Mouse (Mus musculus) hindbrain, embryonic 10.5 days (tissue): ENCODE data around the gene C8g. TPM values are rescaled to one million over a fixed set of nuclear protein-coding genes. Genes with fewer than 3 reads are reported as not detected.

ENCODE experiments used
- DNase-seq: peaks from one replicate; pipeline ENCODE4 v3.0.0-alpha.2; 2017; ENCODE audit warnings: low spot score
- H3K27ac ChIP-seq: fragments of 300-500 bp; sonication (generic); 2 replicates; pipeline ENCODE4 v1.5.1; 2016; ENCODE audit warnings: mild to moderate bottlenecking, moderate library complexity
- H3K27me3 ChIP-seq: fragments of 300-500 bp; sonication (generic); 2 replicates; pipeline ENCODE4 v1.6.1; 2016; ENCODE audit warnings: mild to moderate bottlenecking; ENCODE audit not compliant: poor library complexity, insufficient read depth, severe bottlenecking
- H3K36me3 ChIP-seq: fragments of 300-500 bp; sonication (generic); 2 replicates; pipeline ENCODE4 v1.6.1; 2016; ENCODE audit warnings: mild to moderate bottlenecking, moderate library complexity
- H3K4me1 ChIP-seq: fragments of 300-500 bp; sonication (generic); replicated peaks from 2 replicates; pipeline ENCODE4 v1.6.1; 2016; ENCODE audit warnings: mild to moderate bottlenecking
- H3K4me3 ChIP-seq: fragments of 300-500 bp; sonication (generic); 2 replicates; pipeline ENCODE4 v1.5.1; 2016; ENCODE audit warnings: mild to moderate bottlenecking, moderate library complexity
- H3K9me3 ChIP-seq: fragments of 300-500 bp; sonication (generic); 2 replicates; pipeline ENCODE4 v1.6.1; 2016; ENCODE audit warnings: mild to moderate bottlenecking, moderate library complexity
- WGBS: fragments of 180-500 bp; shearing (Covaris S2); methylation state at CpG from one replicate; pipeline ENCODE4 v1.1.7; 2016; 5-methylcytosine and 5-hydroxymethylcytosine counted together
- polyA plus RNA-seq: library from polyadenylated mRNA; unstranded; fragments of >200 nt; fragmentation: Nextera tagmentation; extraction: Ambion mirVana; gene quantifications from 2 replicates; pipeline ENCODE4 v1.2.1, GENCODE M21; 2016

C8g gene
- polyA plus RNA-seq, 1 experiment from 2014 or later = 6.0 TPM

DNA sequence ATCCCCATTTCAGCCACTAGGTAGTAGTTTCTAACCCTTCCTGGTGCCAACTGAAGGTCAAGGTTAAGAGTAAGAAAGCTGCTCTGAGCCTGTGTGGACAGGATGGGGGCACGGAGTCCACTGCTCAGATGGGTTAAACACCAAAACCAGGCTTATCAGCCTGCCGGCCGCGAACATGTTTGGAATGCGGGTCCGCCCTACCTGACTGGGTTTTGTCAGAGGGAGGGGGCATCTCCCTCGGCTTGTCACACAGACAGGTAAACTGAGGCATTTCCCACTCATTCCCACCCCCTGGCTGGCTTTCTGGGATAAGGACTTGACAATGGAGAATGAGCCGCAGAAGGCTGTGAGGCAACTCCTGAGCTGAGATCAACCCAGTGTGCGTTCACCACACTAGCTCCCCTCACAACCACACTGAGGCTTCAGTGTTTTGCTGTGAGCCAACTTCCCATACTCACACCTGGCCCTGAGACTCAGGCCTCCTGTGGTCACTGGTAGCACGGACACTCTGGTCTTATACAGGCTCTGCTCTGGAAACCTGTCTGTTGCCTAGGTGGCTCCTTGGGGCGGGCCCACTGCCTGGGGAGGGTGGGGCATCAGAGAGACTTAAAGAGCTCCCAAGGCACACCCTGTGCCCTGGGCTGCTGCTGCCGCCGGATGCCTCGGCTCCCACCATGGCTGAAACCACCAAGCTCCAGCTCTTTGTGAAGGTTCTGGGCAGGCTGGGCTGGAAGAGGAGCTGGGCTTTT is 45.1 kb downstream of the C8g start, which contains the start of gene Clic3:
TSS of gene Clic3 (plus strand) at position 634 of the 749 bp plus-strand sequence.
- Histone ChIP-seq H3K9me3 (no peaks in the 10 kb centered on the region), H3K36me3 (peaks cover 9% of the 10 kb centered on the region), H3K27ac (no peak within 1 kb of the TSS), H3K27me3 (no peaks in the 10 kb centered on the region), H3K4me3 (no peak within 1 kb of the TSS), H3K4me1 (peaks cover 22% of the 10 kb centered on the region)
- 62% methylated on average over 14 of the region's 14 CpGs for WGBS
- DNase-seq = no peak

DNA sequence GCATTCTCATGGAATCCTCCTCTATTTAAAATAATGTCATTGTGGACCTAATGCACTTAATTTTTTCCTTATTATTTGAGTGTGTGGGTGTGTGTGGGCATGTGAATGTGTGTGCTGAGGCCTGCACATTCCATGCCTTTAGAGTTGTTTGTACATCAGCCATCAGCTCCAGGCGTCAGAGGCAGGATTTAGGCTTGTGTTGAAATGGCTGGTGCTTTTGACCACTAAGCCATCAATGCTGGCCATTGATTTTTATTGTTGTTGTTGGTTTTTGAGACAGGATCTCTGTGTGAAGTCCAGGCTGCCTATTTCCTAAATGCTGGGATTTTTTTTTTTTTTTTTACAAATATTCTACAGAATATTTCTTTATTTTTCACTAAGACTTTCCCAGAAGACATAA is 48.6 kb downstream of the C8g start:
- WGBS = 47% methylated on average over 1 of the region's 1 CpGs
- H3K9me3 ChIP-seq = no peaks in the 10 kb centered on the region
- H3K4me1 ChIP-seq = no peaks in the 10 kb centered on the region
- H3K27me3 ChIP-seq = no peaks in the 10 kb centered on the region
- H3K4me3 ChIP-seq = no peak overlapping the region
- no peak for DNase-seq
- H3K27ac ChIP-seq = no peak overlapping the region
- peaks cover 4% of the 10 kb centered on the region; the same call in 1 of the 2 replicates for H3K36me3 ChIP-seq

DNA sequence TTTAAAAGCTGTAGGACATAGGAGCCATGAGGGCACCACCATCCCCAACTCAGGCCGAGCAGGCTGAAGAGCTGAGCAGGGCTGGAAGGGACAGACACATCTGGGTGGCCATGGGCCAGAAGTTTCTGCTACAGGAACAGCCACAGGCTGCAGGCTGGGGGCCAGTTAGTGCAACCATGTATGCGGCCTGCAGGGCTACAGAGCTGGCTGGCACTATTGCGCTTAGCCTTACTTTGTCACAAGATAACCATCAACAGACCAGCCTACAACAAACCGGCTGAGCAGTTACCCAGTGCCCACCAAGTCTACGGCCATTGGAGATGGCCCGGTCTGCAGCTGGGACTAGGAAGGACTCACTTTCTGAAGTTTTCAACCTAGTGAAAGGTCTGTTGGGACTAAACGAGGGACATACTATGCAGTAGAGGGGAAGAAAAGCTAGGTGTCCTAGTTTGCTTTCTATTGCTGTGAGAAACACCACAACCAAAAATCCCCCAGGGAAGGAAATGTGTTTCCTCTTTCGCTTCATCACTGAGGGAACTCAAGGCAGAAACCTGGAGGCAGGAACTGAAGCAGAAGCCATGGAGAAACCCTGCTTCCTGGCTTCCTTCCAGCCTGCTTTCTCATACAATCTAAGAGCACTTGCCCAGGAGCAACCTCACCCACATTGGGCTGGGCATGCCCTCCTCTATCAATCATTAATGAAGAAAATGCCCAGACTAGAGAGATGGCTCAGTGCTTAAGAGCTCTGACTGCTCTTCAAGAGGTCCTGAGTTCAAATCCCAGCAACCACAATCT is 50.5 kb downstream of the C8g start:
- no peaks in the 10 kb centered on the region for H3K27me3 ChIP-seq
- no peak for DNase-seq
- H3K4me3 ChIP-seq = no peak overlapping the region
- no peaks in the 10 kb centered on the region for H3K4me1 ChIP-seq
- peaks cover 22% of the 10 kb centered on the region for H3K36me3 ChIP-seq
- H3K27ac ChIP-seq = no peak overlapping the region
- WGBS = 84% methylated on average over 8 of the region's 8 CpGs
- no peaks in the 10 kb centered on the region for H3K9me3 ChIP-seq

Other genes with a start within 250 kb of the C8g start
- gene Tmem203, start 246.3 kb downstream of the C8g start, polyA plus RNA-seq = 18.7 and 20.3 TPM in 2 replicates
- gene Tprn, start 239.1 kb downstream of the C8g start, polyA plus RNA-seq = 8.1 and 9.5 TPM in 2 replicates
- gene Ssna1, start 229.3 kb downstream of the C8g start, polyA plus RNA-seq = 248 and 259 TPM in 2 replicates
- gene Anapc2, start 229.2 kb downstream of the C8g start, polyA plus RNA-seq = 150 and 156 TPM in 2 replicates
- gene Tmem210, start 213.6 kb downstream of the C8g start, polyA plus RNA-seq = not detected in 2 replicates
- not detected in 2 replicates for gene Lrrc26, start 211.8 kb downstream of the C8g start, polyA plus RNA-seq
- gene Grin1, start 182.5 kb downstream of the C8g start, polyA plus RNA-seq = 1.2 and 4.5 TPM in 2 replicates
- gene Man1b1, start 169.4 kb downstream of the C8g start, polyA plus RNA-seq = 57.4 and 58.7 TPM in 2 replicates
- 21.1 and 21.8 TPM in 2 replicates for gene Dpp7, start 145.4 kb downstream of the C8g start, polyA plus RNA-seq
- gene Uap1l1, start 136.0 kb downstream of the C8g start, polyA plus RNA-seq = 7.4 and 10.1 TPM in 2 replicates
- 71.6 and 75.1 TPM in 2 replicates for gene Sapcd2, start 129.4 kb downstream of the C8g start, polyA plus RNA-seq
- 0.31 TPM in 1 of 2 replicates, not detected in the other for gene Entpd2, start 105.8 kb downstream of the C8g start, polyA plus RNA-seq
- gene Npdc1, start 102.4 kb downstream of the C8g start, polyA plus RNA-seq = 75.1 and 155 TPM in 2 replicates
- gene Fut7, start 78.5 kb downstream of the C8g start, polyA plus RNA-seq = not detected in 2 replicates
- 5.7 and 5.9 TPM in 2 replicates for gene Abca2, start 73.0 kb downstream of the C8g start, polyA plus RNA-seq
- 0.90 and 1.2 TPM in 2 replicates for gene Clic3, start 44.9 kb downstream of the C8g start, polyA plus RNA-seq
- 17.0 and 31.3 TPM in 2 replicates for gene Paxx, start 40.6 kb downstream of the C8g start, polyA plus RNA-seq
- gene Ptgds, start 31.7 kb downstream of the C8g start, polyA plus RNA-seq = 0.49 and 1.7 TPM in 2 replicates
- gene Lcn12, start 7.8 kb downstream of the C8g start, polyA plus RNA-seq = not detected in 2 replicates
- gene Fbxw5, start 969 bp downstream of the C8g start, polyA plus RNA-seq = 88.3 and 109 TPM in 2 replicates
- 38.2 and 40.1 TPM in 2 replicates for gene Traf2, start 45.2 kb upstream of the C8g start, polyA plus RNA-seq
- 376 and 388 TPM in 2 replicates for gene Edf1, start 56.1 kb upstream of the C8g start, polyA plus RNA-seq
- gene Mamdc4, start 73.1 kb upstream of the C8g start, polyA plus RNA-seq = 1.4 and 3.8 TPM in 2 replicates
- gene Phpt1, start 73.5 kb upstream of the C8g start, polyA plus RNA-seq = 163 and 189 TPM in 2 replicates
- 0.05 and 0.44 TPM in 2 replicates for gene Ajm1, start 80.0 kb upstream of the C8g start, polyA plus RNA-seq
- gene Rabl6, start 106.8 kb upstream of the C8g start, polyA plus RNA-seq = 75.5 and 80.0 TPM in 2 replicates
- gene Ccdc183, start 116.0 kb upstream of the C8g start, polyA plus RNA-seq = 0.17 and 0.18 TPM in 2 replicates
- gene Tmem141, start 120.3 kb upstream of the C8g start, polyA plus RNA-seq = 17.4 and 18.3 TPM in 2 replicates
- 1.00 and 1.2 TPM in 2 replicates for gene Fcna, start 126.3 kb upstream of the C8g start, polyA plus RNA-seq
- gene Lcn8, start 151.4 kb upstream of the C8g start, polyA plus RNA-seq = not detected in 2 replicates
- gene Lcn5, start 156.2 kb upstream of the C8g start, polyA plus RNA-seq = not detected in 2 replicates
- gene Lcn6, start 175.1 kb upstream of the C8g start, polyA plus RNA-seq = not detected in 2 replicates
- not detected in 2 replicates for gene Lcn10, start 181.0 kb upstream of the C8g start, polyA plus RNA-seq
- gene Obp2a, start 198.3 kb upstream of the C8g start, polyA plus RNA-seq = not detected in 2 replicates
- 77.9 and 86.1 TPM in 2 replicates for gene Bmyc, start 205.0 kb upstream of the C8g start, polyA plus RNA-seq
- gene Obp2b, start 235.3 kb upstream of the C8g start, polyA plus RNA-seq = not detected in 2 replicates